Mouse (Mus musculus) mouse trophoblast stem cell (cell line): Measurements from ENCODE around the gene Col15a1.

ENCODE experiments used
- in situ Hi-C, 2 experiments: fragments of 300-500 bp; cut with MseI, MboI; formaldehyde crosslinking; loops; 2 replicates in 1 of 2; 3 replicates in 1 of 2; pipeline ENCODE4 v1.15.1; 2025

The Col15a1 gene

DNA sequence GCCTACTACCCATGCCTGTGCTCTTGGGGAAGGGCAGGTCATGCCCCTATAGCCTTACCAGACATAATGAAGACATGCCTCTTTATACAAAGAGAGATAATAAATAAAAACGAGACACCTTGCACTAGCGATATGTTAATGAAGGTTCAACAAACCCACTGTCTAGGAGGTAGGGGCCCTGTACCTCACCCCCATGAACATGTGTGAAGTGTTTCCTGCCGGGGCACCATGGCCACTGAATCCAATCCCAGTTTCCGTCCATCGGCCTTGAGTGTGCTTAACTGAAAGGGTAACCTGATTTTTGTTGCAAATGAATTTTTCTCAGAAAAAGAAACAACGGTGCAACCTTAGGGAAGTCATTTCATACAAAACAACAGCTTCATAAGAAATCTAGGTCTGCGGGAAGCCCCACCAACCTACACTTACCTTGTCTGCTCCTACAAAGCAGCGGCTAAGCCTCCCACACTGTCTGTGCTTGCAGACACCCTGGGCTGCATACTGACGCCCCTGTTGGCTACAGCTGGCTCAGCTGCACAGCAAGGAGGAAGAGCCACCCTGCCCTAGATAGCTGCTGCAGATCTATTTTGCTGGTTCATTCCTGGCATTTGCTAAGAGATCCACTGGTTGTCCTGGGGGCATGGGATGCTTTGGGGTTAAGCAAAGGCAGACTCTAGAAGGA is 64.6 kb downstream of the Col15a1 start:
- in situ Hi-C loops: no loop called here

DNA sequence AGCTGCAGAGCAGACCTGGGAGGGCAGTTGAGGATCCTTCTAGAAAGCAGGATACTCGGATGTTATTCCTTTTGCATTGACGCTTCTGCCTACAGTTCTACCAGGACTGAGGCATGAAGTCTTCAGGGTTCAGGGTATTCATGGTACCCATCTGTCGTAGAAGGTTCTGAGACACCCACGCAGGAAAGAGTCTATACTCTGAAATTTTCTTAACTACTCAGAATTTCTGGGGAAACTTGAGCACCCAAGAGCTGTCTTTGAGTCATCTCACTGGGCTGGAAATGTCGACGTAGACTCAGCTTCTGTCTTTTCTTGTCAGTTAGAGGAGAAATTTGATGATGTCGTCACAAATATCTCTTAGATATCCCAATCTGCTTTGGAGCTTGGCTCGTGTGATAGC is 65.8 kb downstream of the Col15a1 start:
- in situ Hi-C loops: no loop called here

DNA sequence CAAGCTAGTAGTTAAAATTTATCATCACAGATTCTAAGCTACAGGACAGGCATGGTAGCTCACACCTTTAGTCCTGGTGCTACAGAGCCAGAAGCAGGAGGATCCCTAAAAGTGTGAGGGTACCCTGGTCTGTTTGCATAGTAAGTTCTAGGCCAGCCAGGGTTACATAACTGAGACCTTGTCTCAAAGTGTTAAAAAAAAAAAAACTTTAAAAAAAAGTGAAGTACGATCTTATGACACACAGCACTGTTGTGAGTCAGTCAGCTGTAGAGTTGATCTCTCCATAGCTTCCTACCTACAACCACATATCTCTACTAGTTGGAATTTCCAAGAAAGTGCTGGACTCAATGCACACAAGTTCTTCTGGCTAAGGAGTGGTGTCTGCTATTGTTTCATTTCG is 67.0 kb downstream of the Col15a1 start:
- in situ Hi-C loops: no loop called here

DNA sequence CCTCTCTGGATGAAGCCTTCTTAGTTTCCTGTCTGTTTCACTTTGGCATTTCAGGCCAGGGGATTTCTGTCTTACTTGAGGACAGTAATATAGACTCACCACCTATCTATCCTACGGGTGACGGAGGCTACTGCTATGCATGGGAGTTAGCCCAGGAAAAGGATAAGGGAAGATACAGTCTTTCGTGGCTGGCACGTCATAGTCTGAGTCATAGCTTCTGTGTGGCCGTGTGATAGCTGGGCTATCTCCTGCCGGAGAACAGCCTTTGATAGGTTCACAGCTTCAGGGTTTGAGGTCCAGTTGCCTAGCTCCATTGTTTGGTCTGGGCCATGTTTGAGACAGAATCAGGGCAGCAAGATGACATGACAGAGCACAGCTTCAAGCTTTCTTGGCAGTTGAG is 70.4 kb downstream of the Col15a1 start:
- in situ Hi-C loops: no loop called here

DNA sequence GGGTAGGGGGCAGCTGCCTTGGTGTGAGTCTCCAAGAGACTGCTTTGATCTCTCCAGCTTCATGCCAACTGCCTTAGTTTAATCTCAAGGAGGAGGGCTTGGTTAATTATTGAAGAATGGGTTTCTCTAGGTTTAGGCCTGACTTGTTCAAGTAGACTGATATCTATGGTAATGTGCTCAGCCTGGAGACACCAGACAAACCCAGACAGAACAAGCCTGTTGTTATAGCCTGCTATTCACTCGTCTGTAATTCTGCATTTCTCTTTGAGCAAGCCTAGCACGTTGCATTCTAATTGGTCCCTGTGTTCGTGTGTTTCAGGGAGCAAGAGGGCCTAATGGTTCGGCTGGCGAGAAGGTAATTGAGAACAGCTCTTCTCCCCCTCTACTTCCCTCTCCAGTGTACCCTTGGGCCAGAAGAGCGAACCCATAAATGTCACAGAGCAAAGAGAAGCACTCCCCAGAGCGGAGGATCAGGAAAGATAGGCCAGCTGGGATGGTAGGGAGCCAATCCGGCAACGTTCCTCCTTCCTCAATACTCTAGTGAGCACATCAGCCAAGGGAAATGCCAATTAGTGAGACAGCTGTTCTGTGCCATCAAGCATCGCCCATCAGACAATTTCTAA is 71.2 kb downstream of the Col15a1 start:
- in situ Hi-C loops: no loop called here

DNA sequence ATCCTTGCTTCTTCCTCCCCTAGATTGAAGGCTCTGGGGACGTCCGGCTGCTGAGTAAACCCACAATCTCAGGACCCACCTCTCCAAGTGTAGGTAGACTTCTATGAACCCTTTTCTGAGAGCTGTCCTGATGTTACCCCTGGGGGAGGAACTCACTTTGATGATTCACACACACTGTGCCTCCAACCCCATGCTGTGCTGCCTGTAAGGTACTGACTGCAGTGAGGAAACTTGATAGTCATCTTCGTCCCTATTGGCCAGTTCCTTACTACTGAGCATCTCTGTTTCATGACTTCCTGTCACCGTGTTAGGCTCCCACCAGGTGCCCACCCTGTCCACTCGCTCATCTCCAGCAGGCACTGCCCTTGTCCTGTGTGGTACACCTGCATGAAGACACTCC is 72.2 kb downstream of the Col15a1 start:
- in situ Hi-C loops: no loop called here

DNA sequence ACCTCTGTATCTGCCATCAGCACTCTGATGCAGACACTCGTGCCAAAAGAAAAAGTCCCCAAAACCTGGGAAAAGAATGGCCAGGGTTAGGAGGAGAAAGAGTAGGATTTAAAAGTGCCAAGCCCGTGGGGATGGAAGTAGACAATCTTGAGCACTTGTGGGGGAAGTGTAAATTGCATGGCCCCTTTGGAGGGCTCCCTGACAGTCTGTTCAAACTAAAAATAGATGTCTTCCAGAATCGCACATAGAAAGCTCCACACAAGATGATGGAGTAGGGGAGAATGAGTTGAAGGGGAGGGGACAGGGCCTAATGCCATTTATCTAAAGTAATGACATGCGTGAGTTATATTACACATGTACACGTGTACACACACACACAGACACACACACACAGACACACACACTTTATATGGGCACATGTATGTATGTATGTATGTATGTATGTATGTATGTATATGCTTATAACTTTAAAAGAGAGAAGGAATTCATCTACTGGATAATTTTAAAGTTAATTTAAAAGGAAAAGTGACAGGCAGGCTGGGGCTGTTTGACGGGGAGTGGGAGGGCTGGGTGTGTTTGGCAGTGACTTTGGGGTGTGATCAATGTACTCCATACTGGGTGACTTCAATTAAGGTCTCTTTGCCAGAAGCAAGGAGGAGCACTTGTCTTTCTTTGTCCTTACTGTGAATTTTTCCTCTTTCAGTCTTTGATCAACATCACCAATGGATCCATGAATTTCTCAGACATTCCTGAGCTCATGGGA is 74.1 kb downstream of the Col15a1 start:
- in situ Hi-C loops: no loop called here

DNA sequence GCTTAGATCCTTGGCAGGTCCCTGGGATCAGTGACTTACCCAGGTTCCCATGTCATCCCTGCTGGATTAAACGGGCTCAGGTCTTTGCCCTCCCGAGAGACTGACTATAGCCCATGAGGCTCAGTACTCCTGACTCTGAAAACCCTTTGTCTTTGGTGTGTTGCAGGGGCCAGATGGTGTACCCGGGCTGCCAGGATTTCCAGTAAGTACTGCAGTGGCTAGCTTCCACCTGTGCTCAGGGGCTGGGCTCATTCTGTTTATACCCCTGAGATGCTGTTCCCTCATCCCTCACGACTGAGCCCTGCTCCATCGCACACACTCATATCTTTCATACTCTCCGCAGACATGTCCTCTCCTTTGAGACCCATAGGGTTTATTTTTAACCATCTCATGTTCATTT is 76.3 kb downstream of the Col15a1 start:
- in situ Hi-C loops: no loop called here

DNA sequence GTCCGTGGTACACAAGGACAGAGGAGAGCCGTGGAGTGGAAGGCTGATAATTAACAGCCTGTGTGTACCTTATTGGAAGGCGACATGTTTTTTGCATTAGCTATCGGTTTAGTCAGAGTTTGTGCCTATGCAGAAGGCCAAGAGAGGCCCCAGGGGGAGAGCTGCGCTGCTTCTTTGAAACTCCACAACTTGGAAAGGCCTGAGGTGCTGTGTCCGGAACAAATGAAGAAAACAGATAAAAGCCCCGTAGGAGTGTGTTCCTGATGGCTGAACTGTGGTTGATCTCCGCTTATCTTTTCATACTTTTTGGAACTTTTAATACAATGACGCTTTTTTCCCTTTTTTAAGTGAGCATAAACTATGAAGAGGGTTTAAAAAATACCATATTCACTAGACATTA is 76.9 kb downstream of the Col15a1 start:
- in situ Hi-C loops: no loop called here

DNA sequence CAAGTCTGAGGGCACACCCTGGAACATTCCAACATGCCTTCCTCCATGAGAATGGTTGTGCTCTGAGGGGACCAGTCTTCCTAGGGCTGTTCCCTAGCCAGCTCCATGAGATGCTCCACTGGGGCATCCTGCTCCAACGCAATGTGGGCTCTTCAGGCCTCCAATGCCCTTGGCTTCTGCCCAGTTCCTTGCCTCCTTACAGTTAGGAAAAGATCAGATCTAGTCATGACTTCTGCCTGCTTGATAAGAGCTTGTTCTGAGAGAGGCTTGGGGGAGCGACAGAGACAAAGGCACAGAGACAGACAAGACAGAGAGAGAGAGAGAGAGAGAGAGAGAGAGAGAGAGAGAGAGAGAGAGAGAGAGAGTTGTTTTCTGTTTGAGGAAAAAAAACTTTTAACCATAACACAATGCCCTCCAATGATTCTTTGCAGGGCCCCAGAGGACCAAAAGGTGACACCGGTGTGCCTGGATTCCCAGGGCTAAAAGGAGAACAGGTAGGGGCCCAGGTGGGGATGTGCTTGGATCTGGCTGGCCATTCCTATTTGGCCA is 78.7 kb downstream of the Col15a1 start:
- in situ Hi-C loops: no loop called here

DNA sequence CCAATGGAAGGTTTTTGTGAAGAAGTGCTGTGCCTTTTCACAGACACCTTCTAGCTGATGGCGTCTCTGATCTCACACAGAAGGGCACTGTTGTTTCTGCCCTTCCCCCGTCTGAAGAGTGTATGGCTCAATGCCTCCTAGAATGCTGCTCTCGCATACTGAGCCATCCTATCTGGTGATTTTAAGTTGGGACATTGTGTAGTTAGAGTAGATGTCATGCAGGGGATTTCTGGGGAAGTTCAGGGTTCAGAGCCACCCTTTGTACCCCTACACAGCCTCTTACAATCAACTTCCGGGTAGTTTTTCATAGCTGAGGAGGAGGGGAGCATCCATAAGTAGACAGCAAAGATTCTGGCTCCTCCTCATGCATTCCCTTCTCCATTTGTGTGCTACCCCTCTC is 79.5 kb downstream of the Col15a1 start:
- in situ Hi-C loops: no loop called here

DNA sequence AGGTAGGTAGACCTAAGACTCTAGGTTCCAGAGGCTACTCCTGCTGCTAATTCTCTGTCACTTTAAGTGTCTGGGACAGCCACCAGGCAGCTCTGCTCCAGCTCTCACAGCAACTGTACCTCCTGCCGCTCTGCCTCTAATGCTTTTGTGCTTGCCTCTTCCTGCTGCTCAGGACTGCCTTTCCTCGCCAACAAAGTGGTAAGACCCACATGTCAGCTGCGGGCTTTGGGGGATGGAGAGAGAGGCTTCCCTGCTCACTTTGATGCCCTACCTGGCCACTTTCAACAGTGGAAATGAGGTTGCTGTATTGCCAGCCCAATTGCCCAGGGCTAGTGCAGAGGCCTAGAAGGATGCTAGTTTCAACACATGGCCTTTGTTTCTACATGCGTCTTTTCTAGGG is 80.3 kb downstream of the Col15a1 start:
- in situ Hi-C loops: no loop called here

DNA sequence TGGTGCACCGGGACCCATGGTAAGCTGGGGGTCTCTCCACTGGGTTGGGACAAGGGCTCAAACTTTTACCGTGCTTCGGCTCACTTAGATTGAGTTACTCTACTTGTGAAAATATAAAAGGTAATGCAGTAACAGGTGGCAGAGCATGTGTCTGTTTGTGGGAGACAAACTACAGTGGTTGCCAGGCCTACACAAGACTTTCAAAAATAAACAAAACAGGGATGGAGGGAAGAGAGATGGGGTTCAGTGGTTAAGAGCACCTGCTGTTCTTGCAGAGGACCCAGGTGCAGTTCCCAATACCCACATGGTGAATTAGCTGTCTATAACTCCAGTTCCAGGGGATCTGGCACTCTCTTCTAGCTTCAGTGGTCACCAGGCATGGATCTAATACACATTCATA is 81.6 kb downstream of the Col15a1 start:
- in situ Hi-C loops: no loop called here

DNA sequence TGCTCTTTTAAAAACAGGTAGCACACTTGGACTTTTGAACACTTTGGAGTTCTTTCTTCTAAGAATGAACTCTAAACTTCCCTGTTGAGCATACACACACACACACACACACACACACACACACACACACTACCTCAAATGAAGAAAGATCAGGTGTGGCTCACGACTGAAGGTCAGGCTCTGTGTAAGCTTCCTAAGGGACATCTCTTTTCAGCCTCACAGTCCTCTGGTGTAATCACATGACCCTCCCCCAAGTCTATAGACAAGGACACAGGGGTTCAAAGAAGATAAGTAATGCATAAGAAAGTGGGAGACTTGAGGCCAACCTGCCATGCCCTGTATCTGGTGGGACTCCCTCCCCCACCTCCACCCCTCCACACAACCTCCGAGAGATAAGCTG is 82.5 kb downstream of the Col15a1 start:
- in situ Hi-C loops: no loop called here

DNA sequence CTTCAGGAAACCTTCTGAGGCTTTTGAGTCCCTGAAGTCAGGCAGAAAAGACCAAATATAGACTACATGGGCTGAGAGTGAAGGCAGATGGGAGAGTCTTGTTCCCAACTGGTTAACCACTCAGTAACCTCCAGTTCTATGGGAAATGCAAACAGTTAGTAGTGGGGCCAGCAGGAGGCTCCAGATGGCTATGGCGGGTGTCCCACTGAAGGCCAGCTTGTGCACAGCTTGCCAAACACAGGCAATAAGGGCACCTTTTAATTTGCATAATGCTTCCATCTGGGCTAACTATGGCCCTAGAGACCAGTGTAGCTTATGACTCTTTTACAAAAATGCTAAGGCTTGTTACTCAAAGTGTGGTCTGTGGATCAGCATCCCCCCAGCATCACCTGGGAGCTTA is 83.1 kb downstream of the Col15a1 start:
- in situ Hi-C loops: no loop called here

DNA sequence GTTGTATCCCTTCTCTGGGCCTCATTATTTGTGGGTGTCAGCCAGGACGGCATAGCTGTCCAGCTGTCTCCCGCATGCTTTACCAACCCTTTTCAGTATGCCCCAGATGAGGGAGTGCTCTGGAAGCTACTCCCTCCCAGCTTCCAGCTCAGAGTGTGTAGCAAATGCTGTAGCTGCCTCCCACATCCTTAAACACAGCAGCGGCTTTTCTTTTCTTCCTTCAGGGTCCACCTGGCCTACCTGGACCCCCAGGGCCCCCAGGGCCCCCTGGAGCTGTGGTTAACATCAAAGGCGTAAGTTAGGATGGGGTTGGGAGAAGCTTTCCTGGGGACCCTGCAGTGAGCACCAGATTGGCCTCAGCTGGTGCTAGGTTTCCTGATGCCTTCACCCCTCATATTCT is 85.0 kb downstream of the Col15a1 start:
- in situ Hi-C loops: no loop called here

DNA sequence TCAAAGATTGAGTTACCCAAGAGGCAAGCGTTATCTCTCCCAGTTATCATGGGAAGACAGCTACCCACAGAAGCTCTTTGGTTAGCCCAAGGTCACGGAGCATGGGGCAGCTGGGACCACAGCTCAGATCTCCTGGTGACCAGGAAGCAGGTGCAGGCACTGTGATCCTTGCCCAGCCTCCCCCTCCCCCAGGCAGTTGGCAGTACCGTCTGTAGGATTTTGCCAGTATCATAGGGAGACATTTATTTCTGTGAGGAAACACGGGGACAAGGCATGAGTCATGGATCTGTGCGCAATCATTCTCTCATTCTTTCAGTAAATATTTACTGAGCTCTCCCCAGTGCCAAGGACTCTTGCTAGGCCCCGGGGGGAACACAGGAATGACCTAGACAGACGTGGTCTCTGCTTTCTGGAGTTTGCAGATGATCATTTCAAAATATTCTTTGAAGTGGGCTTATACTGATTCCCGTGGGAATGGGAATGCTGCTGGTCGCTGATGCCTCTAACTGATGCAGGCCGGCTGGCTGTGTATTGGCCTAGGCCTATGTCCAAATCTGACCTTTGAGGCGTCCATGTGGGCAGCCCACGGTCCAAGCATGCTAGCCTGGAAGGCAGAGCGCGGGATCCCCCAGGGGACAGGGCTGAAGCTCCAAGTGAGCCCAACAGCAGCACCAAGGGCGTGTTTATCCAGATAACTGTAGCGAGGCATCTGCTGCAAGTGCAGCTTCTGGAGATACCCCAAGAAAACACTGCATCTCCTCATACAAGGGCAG is 86.0 kb downstream of the Col15a1 start:
- in situ Hi-C loops: no loop called here

DNA sequence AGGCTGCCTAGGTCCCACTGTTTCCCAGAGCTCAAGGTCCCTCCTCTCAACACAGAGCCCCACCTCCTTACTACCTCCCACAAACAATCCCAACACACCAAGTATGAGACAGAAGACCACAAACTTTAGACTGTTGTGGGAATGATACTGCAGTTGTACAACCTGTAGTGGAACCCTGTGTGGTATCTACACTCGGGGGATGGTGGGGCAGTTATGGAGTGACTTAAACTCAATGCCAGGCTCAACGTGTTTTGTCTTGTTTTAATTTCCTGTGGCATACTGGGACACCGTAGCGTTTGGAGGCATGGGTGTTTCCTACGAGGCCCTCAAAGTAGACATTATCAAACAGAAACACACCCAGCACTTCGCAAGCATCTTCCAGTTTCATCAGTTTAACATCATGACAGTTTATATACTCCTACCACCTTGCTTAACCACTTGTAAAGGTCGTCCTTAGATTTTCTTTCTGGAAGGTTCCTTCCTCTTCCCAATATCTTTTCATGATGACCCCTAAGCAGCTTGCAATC is 86.6 kb downstream of the Col15a1 start:
- in situ Hi-C loops: no loop called here

DNA sequence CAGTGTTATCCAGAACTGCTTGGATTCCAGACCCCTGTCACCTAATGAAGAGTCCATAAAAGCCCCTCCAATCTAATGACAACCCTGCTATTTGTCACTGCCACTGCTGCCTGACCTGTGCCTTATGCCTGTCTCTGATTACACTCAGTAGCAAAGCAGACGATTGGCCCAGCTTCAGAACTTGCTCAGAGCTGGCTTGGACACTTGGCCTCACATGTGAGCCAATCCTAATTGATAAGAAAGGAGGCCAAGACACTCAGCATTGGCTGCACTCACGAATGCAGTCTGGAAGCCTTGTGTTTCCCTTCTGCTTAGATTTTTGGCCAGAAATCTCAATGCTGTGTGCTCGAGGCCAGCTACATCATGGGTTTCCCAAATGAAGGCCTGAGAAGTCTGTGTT is 87.6 kb downstream of the Col15a1 start:
- in situ Hi-C loops: no loop called here

DNA sequence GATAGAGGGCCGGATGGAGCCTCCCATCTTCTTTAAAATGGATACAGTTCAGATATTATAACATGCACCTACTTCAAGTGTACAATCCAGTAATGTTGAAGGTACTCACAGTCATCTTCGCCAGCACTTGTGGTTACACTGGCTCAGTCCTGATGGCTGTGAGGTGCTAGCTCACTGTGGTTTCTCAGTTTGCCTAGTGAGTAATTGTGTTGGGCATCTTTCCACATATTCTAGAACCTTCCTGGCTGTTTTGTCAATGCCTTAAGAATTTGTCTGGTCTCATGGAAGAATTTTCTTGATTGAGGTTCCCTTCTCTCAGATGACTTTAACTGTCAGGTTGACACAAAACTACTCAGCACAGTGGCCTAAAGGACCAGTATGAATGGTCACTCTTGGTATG is 92.7 kb downstream of the Col15a1 start:
- in situ Hi-C loops: no loop called here

DNA sequence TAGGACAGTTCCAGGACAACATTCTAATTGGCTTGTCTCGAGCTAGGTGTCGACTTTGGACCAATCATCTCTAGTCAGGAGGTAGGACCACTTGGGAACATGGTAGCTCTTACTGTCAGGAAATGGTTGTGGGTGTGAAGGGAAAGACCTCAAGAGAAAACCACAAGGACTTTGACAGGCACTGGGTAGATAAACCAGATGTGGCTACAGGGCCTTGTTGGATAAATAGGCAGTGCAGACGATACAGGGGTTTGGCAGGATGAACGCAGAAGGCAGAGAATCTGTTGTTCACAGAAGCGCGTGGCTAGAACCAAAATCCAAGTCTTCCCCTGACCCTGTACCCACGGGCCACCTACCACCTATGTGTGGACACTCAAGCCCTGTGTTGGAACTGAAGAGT is 94.6 kb downstream of the Col15a1 start:
- in situ Hi-C loops: no loop called here
